Mouse (Mus musculus) c-Kit-positive CD71-positive TER-119-negative erythroid progenitor cells, embryonic 14.5 days (primary cell): ENCODE measurements at regions not wholly inside any gene's neighbourhood (a gene's known extent, or its start where the extent isn't known, plus 50 kb on each side); places are given as distances from the start of the nearest gene placed in this dataset.

Experiments
- DNase-seq: peaks from one replicate; pipeline ENCODE4 v3.0.0-alpha.2; 2013; ENCODE audit warnings: low read depth

DNA sequence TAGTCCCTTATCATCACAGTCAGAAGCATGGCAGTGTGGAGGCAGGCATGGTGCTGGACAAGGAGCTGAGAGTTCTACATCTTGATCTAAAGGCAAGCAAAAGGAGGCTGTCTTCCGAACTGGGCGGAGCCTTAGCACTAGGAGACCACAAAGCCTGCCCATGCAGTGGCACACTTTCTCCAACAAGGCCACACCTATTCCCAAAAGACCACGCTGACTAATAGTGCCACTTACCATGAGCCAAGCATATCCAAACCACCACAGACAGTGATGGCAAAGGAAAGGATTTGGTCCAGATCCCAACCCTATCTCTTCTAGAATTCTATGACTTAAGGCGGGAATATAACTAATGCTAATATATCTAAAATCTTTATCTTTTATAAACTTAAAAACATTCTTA, 169.4 kb upstream of the Prok2 start:
- DNase-seq = no peak

DNA sequence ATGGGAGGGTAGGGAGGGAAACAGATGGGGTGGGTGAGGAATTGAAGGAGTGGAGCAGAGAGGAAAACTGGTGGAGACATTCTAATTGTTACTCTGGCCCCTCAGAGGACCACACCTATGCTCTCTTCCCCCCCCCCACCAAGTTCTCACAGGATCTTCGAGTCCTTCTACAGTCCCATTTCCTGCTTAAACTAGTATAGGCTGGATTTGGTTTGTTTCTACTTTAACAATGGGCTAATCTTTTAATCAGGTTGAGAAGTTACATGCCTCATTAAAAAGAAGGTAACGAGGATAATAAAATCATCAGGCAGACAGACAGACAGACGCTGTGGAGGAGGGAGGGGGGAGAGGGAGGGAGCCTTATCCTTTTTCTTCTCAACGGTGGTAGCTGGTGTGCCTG, 167.7 kb upstream of the Prok2 start:
- DNase-seq = no peak

DNA sequence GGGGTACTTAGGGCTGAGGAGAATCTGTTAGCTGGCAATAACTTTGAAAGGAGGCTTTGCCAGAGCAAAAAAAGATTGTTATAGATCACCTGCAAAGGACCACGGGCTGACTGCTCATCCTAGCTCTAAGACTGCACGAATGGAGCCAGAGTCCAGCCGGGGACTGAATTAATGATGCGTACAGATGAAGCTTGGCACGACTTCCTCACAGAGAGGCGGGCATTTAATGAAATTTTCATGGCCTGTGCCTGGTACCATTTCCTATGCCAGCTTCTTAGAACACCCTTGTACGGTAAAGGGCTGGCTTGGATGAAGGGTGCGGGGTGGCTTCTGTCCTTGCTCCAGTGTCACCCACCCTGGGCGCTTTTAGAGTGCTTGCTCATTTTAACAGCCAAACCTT, 166.0 kb upstream of the Prok2 start:
- no peak for DNase-seq

DNA sequence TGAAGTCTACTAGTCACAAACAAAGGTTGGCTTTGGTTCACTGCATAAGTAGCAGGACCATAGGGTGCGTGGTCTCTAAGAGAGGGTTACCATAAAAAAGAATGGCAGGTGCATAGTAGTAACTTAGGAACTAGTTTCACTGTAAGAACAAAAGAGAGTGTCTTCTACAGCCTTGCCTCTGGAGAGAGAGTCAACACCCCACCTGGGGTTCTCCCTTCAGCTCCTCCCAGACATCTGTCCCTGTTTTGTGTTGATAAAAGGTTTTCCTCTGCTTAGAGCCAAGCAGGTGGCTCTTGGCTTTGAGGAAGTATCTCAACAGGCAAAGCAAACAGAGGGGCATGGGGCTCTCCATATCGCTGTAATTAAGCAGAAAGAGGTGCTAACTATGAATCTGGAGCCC, 165.6 kb upstream of the Prok2 start:
- no peak for DNase-seq

DNA sequence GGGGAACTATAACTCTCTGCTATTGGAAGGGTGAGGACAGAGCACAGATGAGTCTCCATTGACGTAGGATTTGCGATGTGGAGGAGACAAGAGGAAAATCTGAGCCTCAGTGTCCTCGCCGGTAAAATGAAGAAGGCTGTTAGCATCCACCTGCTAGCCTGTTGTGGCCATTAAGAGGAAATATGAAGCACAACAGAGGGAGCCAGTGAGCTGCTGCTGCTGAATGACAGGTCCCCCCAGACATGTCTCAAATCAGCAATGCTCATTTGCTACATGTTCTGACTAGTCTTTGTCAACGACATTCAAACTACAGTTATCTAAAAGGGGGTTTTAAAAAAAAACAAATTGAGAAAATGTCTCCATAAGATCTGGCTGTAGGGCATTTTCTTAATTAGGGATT, 164.6 kb upstream of the Prok2 start:
- DNase-seq = no peak

DNA sequence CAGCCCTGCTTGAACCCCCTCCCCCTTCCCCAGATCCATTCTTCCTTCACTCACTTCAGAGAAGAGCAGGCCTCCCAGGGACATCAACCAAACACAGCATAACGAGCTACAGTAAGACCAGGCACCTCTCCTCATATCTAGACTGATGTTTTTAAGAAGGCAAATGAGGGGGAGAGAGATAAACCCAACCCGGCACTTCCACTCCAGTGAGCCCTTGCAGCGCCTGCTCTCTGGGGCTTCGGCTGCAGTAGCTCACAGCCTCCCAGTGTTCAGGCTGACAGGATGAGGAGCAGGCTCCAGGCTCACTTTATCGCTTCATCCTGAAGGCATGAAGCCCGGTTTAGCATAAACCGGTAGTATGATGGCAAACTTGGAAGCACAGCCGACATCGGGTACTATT, 162.9 kb upstream of the Prok2 start:
- no peak for DNase-seq

DNA sequence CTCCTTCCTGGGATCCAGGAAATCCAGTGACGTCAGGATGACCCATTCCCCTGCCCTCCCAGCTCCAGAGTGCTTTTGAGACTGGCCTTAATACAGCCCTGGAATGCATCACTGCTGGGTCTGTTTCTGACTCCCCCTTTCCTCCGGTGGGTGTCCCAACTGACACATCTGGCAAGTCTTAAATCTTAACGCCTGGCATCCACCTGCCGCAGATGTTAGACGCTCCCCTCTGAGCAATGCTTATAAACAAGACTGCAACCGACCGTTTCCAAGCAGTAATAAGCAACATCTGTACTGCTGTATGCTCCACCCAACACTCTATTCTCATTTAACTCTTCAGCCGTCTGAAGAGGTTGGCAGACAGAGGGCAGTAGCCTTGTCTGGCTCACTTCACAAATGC, 161.7 kb upstream of the Prok2 start:
- DNase-seq = no peak

DNA sequence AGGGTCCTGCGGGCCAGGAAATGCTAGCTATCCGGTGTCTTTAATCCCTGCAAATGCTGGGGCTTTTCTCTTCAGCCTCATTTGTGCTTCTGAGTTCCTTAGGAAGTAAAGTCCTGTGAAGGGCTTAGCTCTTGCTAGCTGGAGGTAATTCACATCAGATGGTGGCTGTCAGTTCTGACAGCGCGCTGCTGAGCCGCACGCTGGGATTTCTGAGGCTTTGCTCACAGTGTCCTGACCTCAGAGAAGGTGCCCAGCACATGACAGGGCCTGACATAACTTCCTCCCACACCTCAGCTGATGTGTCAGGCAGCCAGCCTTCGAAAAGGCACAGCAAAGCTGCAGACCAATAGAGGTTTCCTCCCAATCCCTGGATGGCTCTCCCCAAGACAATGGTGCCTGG, 158.6 kb upstream of the Prok2 start:
- no peak for DNase-seq

DNA sequence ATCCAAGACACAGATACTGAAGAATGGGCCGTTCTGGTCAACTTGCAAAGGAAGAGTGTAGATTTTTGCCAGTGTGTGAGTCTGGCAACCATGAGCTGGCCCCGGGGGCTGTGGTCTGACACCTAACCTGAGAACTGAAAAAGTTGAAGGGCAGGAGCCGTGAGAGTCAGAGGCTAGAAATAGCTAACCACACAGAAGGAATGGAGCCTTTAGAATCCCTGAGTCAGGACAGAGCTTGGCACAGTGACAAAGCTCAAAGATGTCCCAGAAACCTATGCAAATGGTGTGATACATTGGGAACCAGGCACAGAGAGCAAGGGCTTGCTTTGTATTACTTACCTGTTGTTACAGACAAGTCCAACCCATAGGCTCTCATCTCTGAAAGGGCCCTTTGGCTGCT, 157.9 kb upstream of the Prok2 start:
- no peak for DNase-seq

DNA sequence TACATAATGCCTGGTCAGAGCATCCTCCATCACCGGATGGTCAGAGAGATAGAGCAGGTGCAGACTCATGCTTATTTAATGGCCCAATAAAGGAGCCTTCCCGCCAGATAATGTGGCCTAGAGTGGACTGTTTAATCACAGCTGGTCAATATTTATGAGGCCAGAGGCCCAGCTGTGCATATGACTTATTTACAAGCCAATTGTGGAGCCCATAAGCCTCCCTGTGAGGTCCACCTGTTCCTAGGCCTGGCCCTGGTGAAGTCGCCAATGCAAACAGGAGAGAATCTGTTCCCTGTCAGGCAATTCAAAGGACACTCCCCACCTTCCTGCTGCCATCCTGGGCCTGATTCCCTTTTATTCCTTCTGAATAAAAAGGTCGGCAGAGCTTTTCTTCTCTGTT, 155.4 kb upstream of the Prok2 start:
- no peak for DNase-seq

DNA sequence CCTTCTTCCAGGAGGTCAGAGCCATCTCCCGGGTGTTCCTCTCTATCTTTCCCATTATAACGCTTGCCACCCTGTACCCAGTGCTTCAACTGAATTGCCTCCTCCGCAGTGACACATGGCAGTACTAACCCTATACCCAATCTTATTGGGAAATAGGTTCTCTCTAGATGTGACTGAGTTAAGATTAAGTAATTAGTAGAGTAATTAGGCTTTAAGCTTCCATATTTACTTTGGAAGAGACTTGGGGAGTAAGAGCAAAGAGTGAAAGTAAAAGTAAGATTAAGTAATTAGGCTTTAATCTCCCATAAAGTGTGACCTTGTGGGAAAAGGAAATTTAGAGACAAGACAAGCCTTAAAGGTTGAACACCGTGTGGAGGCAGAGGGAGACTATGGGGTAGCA, 148.7 kb upstream of the Prok2 start:
- no peak for DNase-seq

DNA sequence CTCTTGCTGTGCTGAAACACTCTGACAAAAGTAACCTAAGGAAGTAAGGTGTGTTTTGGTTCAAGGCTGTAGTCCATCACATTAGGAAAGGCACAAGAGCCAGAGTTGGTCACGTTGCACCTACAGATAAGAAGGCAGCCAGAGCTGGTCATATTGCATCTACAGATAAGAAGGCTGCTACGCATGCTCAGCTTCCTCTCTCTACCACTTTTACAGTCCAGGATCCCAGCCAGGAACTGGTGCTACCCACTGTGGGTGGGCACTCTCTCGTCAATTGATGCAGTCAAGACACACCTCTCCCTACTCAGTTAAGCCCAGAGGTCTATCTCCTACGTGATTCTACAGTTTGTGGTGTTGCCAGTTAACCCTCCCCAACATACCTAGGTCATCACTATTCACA, 147.8 kb upstream of the Prok2 start:
- no peak for DNase-seq

DNA sequence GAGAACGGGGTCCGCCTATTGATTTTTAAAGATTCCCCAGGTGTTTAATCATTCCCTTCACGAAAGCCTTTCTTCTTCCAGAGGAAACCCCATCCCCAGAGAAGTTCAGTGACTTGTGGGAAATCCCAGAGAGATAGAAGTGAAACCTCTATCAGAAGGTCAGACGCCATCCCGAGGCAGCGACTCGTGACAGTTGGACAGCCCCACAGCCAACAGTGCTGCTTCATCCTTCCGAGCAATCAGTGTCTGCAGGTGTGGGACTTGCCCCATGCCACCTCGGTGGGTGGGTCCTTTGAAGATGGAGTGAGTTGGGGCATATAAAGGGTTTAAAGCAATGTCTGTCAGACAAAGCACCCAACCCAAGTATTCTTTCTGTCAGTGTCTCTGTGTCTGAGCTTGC, 139.9 kb upstream of the Prok2 start:
- DNase-seq = no peak

DNA sequence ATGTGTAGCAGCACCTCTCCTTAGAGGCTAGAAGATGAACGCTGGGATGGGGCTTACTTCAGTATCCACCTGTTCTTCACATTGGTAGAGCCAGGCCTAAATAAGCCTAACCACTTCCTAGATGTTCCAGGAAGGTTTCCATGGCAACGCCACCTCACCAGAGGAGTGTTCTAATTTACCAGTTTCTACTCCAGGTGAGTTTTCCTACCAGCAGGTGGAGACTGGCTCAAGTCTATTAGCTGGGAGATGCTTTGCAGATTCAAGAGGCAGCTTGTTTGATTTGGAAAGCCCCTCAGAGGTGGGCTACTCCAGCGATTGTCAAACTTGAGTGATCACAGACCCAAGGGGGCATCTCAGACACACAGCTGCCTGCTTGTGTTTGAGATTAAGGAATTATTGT, 138.8 kb upstream of the Prok2 start:
- DNase-seq = no peak

DNA sequence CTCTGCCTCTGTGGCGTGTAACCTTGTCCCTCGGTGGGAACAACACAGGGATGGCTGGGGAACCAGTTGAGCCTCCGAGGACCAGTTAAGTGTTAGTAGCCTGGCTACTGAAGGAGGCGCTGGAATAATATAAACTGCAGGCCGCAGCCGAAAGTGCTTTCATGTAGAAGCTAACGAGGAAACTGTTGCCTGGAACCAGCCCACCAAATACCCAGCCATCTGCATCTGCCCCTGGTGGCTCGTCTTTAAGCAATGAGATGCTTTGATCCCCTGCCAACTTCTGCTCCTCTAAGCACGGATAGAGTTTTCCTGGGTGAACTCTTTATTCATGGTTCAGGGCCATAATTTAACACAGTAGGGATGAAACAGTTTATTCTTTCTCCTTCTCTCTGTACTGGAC, 137.2 kb upstream of the Prok2 start:
- no peak for DNase-seq

DNA sequence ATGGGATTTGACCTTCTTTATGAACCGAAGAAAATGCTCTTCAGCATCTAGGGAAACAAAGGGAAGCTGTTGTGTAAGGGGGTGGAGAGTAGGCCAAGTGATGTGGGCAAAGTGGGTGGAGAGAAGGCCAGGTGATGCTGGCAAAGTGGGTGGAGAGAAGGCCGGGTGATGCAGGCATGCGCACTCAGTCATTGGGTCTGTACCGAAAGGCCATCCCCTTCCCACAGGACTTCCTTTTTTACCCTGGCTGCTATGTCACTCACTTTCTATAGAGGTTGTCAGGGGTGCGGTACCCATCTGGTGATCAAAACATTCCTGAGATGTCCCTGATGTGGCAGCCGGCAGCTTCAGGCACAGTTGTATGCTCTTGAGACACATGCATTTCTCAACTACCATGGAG, 131.2 kb upstream of the Prok2 start:
- no peak for DNase-seq

DNA sequence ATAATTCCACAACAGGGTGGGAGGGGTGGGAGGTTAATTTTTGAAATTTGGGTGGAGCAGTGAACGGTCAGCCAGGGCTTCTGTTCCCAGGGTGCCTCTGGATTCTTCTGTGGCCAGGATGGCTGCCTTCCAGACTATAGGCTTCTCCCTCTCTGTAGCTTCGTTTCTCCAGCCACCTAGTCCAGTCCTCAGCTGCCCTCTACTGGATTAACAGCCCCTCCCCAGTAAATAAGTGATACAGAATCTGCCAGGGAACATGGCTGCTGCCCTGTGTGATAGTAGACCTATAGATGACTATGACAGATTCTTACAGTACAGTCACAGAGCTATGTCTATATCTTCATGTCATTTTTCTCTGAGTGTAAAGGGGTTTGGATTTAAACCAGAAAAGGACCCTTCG, 127.5 kb upstream of the Prok2 start:
- DNase-seq = no peak

DNA sequence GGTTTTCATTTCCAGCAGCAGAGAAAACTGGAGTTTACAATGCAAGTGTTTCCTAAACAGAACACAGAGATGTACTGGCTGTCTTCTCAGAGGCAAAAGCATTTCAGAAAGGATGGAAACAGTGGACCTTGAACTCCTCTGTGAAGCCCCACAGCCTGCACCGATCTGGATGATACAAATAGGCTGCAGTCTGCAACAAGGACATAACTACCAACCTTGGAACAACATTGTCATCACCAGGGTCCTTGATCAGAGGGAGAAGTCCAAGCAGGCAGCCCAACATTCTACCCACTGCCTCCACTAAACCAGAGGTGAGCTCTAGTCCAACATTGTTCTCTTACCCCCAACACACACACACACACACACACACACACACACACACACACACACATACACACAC, 124.5 kb upstream of the Prok2 start:
- DNase-seq = no peak

DNA sequence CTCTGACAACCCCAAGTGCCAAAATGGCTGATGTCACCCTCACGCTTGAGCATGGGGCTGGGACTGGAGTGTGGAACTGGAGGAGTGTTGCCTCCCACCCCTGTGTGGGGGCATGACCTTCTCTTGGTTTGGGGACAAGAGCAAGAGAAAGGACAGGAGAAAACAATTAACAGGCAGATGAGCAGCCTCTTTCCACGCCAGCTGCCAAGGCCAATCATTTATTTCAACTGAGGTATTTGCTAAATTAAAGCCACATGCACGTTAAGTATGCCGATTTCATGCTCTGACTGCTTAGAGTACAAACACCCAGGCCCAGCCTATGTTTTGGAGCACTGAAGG, 119.3 kb upstream of the Prok2 start:
- DNase-seq = no peak

DNA sequence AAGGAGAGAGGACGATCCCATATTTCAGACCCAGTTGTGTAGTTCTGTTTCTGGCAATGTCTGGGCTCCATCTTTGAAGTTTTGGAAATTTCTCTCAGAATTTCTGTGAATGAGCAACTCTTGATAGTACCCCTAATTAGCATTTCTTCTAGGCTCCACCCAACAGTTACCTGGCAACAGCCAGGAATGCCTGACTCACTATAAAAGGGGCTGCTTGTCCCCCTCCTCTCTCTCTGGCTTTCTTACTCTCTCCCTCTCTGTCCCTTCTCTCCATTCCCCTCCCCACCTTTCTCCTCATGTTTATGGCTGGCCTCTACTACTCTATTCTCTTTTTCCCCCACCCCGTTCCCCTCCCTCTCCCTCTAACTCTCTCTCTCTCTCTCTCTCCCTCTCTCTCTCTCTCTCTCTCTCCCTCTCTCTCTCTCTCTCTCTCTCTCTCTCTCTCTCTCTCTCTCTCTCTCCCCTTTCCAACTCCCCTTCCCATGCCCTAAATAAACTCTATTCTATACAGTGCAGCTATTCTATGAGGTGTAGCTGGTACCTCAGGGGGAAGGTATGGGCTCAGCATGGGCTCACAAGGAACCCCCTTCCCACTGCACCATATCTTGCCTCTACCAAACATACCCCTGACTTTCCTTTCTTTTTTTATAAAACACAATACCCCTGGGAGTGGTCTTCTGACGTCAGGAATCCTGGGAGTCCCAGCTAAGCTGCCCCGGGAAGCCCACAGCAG, 118.7 kb upstream of the Prok2 start:
- no peak for DNase-seq

DNA sequence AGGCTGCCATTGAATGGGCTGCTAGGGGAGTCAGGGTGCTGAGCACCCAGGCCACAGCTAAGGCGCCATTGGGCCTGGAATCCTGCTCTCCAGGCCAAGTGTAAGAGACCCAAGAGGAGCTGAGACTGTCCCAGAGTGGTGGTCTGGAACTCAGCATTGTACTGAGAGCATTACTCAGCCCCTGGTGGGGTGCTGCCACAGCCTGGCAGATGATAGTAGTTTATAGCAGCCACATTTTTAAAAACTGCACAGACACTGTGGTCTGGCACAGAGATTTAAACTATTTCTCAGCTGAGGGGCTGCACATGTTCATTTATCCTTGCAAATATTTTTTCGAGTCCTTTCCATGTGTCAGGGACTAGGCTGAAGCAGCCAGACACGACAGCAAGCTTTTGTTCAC, 117.3 kb upstream of the Prok2 start:
- DNase-seq = no peak

DNA sequence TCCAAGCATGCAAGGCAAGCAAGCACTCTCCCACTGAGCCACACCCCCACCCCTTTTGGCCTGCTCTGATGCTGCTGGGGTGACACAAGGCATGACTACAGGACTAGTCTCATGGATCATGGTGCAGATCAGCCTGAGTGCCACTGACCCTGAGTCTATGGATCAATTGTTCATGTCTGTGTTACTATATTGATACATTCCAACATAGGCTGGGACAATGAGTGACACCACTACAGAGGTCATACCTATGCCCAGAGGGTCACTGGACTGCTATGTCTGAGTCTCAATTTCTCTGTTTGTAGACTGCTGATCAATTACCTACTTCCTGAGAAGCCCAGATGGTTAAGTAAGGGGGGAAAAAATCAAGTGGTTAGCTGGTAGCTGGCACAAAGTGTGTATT, 116.5 kb upstream of the Prok2 start:
- DNase-seq = no peak

DNA sequence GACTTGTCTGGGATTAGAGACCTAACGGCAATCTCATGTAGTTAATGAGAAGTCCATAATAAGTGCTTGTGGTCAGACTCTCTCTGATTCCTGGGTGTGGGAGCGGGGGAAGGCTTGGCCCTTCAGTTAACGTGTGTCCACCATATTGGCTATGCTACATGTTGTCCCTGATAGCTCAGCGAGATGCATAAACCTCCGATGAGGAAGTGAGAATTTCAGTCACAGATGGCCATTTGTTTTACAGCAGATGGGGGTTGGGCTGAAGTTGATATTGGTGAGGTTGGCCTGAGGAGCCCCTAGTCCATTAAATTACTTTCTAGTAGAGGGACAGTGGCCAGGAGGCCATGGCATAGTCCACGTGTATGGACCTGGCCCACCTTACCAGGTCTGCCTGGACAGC, 114.6 kb upstream of the Prok2 start:
- DNase-seq = no peak

DNA sequence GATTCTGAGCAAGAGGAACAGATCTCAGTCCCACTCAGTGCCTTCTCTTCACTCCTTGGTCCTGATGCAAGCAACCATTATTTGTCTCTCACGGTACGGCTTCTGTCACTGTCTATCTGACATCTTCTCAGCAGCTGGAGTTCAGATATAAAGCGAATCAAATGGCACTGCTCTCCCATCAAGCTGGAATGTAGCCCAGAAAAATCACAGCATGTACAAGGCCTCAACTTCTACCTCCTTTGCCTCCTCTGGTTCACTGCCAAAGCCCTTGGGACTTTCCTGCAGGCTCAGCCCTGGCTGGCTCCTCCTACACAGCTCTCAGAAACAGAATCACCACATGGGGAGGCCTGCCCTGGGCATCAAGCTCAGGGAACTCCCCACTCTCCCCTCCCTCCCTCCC, 107.1 kb upstream of the Prok2 start:
- DNase-seq = no peak

DNA sequence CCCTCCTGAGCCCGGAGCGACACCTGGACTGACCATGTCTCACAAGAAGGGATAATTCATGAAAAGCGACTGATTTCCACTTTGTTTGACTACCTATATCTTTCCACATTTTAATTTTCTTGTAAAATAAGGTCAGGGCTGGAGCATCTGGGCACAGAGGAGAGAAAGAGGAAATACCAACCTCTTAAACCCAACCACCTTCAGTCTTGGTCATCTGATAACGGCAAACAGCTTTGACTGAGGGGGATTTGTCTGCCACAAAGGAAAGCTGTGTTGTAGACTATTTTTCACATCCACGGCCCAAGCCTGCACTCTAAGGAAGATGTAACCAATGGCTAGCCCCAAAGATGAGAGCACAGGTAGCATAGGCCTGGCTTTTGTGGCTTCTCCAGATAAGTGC, 101.4 kb upstream of the Prok2 start:
- DNase-seq = no peak
